Mouse (Mus musculus) limb, embryonic 11.5 days (tissue): ENCODE results near the gene Qprt. TPM values are rescaled to one million over a fixed set of nuclear protein-coding genes. Genes with fewer than 3 reads are reported as not detected.

Source experiments
- ATAC-seq: fragments of 200-750 bp; cut with Nextera tagmentation; 2 replicates; pipeline ENCODE4 v1.8.0; 2017; ENCODE audit warnings: low read depth; ENCODE audit not compliant: insufficient number of reproducible peaks, low FRiP score, low TSS enrichment
- DNase-seq: peaks from one replicate; pipeline ENCODE4 v3.0.0-alpha.2; 2015; ENCODE audit warnings: low spot score
- H3K27ac ChIP-seq: fragments of 300-500 bp; sonication (generic); replicated peaks from 2 replicates; pipeline ENCODE4 v1.5.1; 2014; ENCODE audit warnings: low read depth, mild to moderate bottlenecking, low read length
- H3K27me3 ChIP-seq: fragments of 300-500 bp; sonication (generic); 2 replicates; pipeline ENCODE4 v1.6.1; 2014; ENCODE audit warnings: mild to moderate bottlenecking, low read length, mixed read lengths; ENCODE audit not compliant: control insufficient read depth, insufficient read depth
- H3K36me3 ChIP-seq: fragments of 300-500 bp; sonication (generic); 2 replicates; pipeline ENCODE4 v1.6.1; 2014; ENCODE audit warnings: mild to moderate bottlenecking, low read length, moderate library complexity, mixed read lengths; ENCODE audit not compliant: control insufficient read depth, insufficient read depth
- H3K4me1 ChIP-seq: fragments of 300-500 bp; sonication (generic); 2 replicates; pipeline ENCODE4 v1.6.1; 2014; ENCODE audit warnings: low read length, mixed read lengths; ENCODE audit not compliant: control insufficient read depth, insufficient read depth
- H3K4me2 ChIP-seq: fragments of 300-500 bp; sonication (generic); 2 replicates; pipeline ENCODE4 v1.6.1; 2014; ENCODE audit warnings: low read depth, mild to moderate bottlenecking, moderate library complexity; ENCODE audit not compliant: severe bottlenecking
- H3K4me3 ChIP-seq: fragments of 300-500 bp; sonication (generic); 2 replicates; pipeline ENCODE4 v1.5.1; 2014; ENCODE audit warnings: low read depth, low read length
- H3K9ac ChIP-seq: fragments of 300-500 bp; sonication (generic); 2 replicates; pipeline ENCODE4 v1.6.1; 2014; ENCODE audit warnings: mild to moderate bottlenecking, low read length
- H3K9me3 ChIP-seq: fragments of 300-500 bp; sonication (generic); 2 replicates; pipeline ENCODE4 v1.6.1; 2016; ENCODE audit warnings: low read length; ENCODE audit not compliant: control insufficient read depth
- WGBS: fragments of 180-500 bp; shearing (Covaris S2); extraction: QIAGEN DNeasy Blood & Tissue Kit; methylation state at CpG from one replicate; pipeline ENCODE4 v1.1.7; 2014; 5-methylcytosine and 5-hydroxymethylcytosine counted together
- polyA plus RNA-seq: library from polyadenylated mRNA; unstranded; fragments of >200 nt; fragmentation: Nextera tagmentation; extraction: Ambion mirVana; gene quantifications from 2 replicates; pipeline ENCODE4 v1.2.1, GENCODE M21; 2014

Gene Qprt
- 1.3 and 1.6 TPM in 2 replicates for polyA plus RNA-seq

- WGBS: 7% methylated on average over 7 of the region's 7 CpGs
- H3K27me3 ChIP-seq: peaks cover 15% of the 10 kb centered on the region; the same call in 1 of the 2 replicates
- peak within 1 kb of the TSS; percentile 23; the same call in 1 of the 2 replicates for H3K9ac ChIP-seq
- no peak for ATAC-seq
- peaks cover 8% of the 10 kb centered on the region; the same call in 1 of the 2 replicates for H3K4me1 ChIP-seq
- no peak within 1 kb of the TSS for H3K4me3 ChIP-seq
- DNase-seq: no peak
- H3K9me3 ChIP-seq: no peaks in the 10 kb centered on the region
- H3K36me3 ChIP-seq: no peaks in the 10 kb centered on the region
- H3K27ac ChIP-seq: no peak within 1 kb of the TSS
- peak within 1 kb of the TSS; percentile 13; the same call in 1 of the 2 replicates for H3K4me2 ChIP-seq
Measured at GRCm38 (mm10) chr7:127121911-127122270, at the start of gene Qprt. TSS of gene Qprt (minus strand) at chr7:127122226.

- Histone ChIP-seq H3K27ac (no peak overlapping the region), H3K9ac (no peak overlapping the region), H3K36me3 (no peaks in the 10 kb centered on the region), H3K4me2 (no peak overlapping the region), H3K9me3 (no peaks in the 10 kb centered on the region), H3K27me3 (no peaks in the 10 kb centered on the region), H3K4me1 (no peaks in the 10 kb centered on the region), H3K4me3 (no peak overlapping the region)
- 84% methylated on average over 5 of the region's 5 CpGs for WGBS
- ATAC-seq: no peak
- DNase-seq: no peak
Measured at GRCm38 (mm10) chr7:127166501-127166900, 44.5 kb upstream of the Qprt start.

- H3K4me1 ChIP-seq: no peaks in the 10 kb centered on the region
- no peak overlapping the region for H3K9ac ChIP-seq
- H3K27ac ChIP-seq: no peak overlapping the region
- no peaks in the 10 kb centered on the region for H3K36me3 ChIP-seq
- H3K4me3 ChIP-seq: no peak overlapping the region
- H3K27me3 ChIP-seq: no peaks in the 10 kb centered on the region
- ATAC-seq (no peak), DNase-seq (no peak)
- WGBS: 88% methylated on average over 12 of the region's 12 CpGs
- no peaks in the 10 kb centered on the region for H3K9me3 ChIP-seq
- H3K4me2 ChIP-seq: no peak overlapping the region
Measured at GRCm38 (mm10) chr7:127165607-127166493, 43.8 kb upstream of the Qprt start.

- ATAC-seq (no peak), DNase-seq (no peak)
- no peaks in the 10 kb centered on the region for H3K27me3 ChIP-seq
- H3K27ac ChIP-seq: no peak overlapping the region
- H3K4me3 ChIP-seq: no peak overlapping the region
- WGBS: 81% methylated on average over 4 of the region's 4 CpGs
- no peak overlapping the region for H3K4me2 ChIP-seq
- H3K9me3 ChIP-seq: no peaks in the 10 kb centered on the region
- no peak overlapping the region for H3K9ac ChIP-seq
- H3K4me1 ChIP-seq: no peaks in the 10 kb centered on the region
- H3K36me3 ChIP-seq: no peaks in the 10 kb centered on the region
Measured at GRCm38 (mm10) chr7:127164002-127164401, 42.0 kb upstream of the Qprt start.

- WGBS: 88% methylated on average over 5 of the region's 5 CpGs
- ATAC-seq: no peak
Measured at GRCm38 (mm10) chr7:127162546-127162945, 40.5 kb upstream of the Qprt start.

GRCm38 (mm10) chr7:127157548-127157947, 35.5 kb upstream of the Qprt start:
- H3K4me2 ChIP-seq: no peak overlapping the region
- no peak overlapping the region for H3K27ac ChIP-seq
- ATAC-seq: no peak
- H3K4me1 ChIP-seq: no peaks in the 10 kb centered on the region
- no peak overlapping the region for H3K4me3 ChIP-seq
- 75% methylated on average over 4 of the region's 4 CpGs for WGBS
- no peaks in the 10 kb centered on the region for H3K9me3 ChIP-seq
- no peak overlapping the region for H3K9ac ChIP-seq
- no peaks in the 10 kb centered on the region for H3K36me3 ChIP-seq
- DNase-seq: no peak
- H3K27me3 ChIP-seq: no peaks in the 10 kb centered on the region

More at GRCm38 (mm10) chr7:127162546-127162945, 40.5 kb upstream of the Qprt start:
- Histone ChIP-seq H3K4me2 (no peak overlapping the region), H3K4me3 (no peak overlapping the region), H3K27me3 (no peaks in the 10 kb centered on the region), H3K9me3 (no peaks in the 10 kb centered on the region), H3K4me1 (no peaks in the 10 kb centered on the region), H3K36me3 (no peaks in the 10 kb centered on the region), H3K27ac (no peak overlapping the region), H3K9ac (no peak overlapping the region)
- no peak for DNase-seq

GRCm38 (mm10) chr7:127153477-127153876, 31.5 kb upstream of the Qprt start:
- Histone ChIP-seq H3K4me2 (no peak overlapping the region), H3K9ac (no peak overlapping the region), H3K27ac (no peak overlapping the region), H3K4me1 (no peaks in the 10 kb centered on the region), H3K36me3 (no peaks in the 10 kb centered on the region), H3K27me3 (no peaks in the 10 kb centered on the region), H3K9me3 (no peaks in the 10 kb centered on the region), H3K4me3 (no peak overlapping the region)
- WGBS: 85% methylated on average over 3 of the region's 3 CpGs
- DNase-seq (no peak), ATAC-seq (no peak)

- H3K27me3 ChIP-seq: no peaks in the 10 kb centered on the region
- no peak overlapping the region for H3K4me2 ChIP-seq
- WGBS: 92% methylated on average over 6 of the region's 6 CpGs
- H3K4me3 ChIP-seq: no peak overlapping the region
- no peaks in the 10 kb centered on the region for H3K36me3 ChIP-seq
- no peak overlapping the region for H3K27ac ChIP-seq
- no peak overlapping the region for H3K9ac ChIP-seq
- no peak for ATAC-seq
- no peaks in the 10 kb centered on the region for H3K4me1 ChIP-seq
- no peaks in the 10 kb centered on the region for H3K9me3 ChIP-seq
- no peak for DNase-seq
Measured at GRCm38 (mm10) chr7:127152464-127152863, 30.4 kb upstream of the Qprt start.
